Mouse (Mus musculus): ENCODE measurements around the gene Trub1.
A peak's percentile ranks its signal among the peaks of the same experiment; 100 is the strongest.

Gene Trub1

DNA sequence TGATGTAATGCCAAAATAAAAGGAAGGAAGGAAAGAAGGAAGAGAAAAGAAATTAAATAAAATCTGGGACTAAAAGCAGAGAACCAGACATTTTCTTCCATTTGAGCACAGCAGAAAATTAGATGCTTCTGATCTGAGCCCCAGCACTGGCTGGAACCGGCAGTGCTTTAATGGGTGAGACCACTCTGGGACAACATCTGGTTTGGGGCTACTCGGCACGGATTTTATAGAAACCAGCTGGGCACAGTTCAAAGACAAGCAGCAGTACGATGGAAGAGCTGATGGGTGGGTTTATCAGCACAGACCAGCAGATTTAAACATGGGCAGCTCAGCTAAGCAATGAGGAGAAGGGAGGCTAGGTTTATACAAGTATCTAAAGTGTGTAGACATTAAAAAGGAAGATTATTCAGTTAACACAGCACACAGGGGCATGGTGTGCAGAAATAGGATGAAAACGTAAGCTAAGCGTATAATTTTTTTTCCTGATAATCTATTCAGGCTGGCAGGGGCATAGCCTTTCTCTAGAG is 46.2 kb downstream of the Trub1 start:
- no peak for DNase-seq

DNA sequence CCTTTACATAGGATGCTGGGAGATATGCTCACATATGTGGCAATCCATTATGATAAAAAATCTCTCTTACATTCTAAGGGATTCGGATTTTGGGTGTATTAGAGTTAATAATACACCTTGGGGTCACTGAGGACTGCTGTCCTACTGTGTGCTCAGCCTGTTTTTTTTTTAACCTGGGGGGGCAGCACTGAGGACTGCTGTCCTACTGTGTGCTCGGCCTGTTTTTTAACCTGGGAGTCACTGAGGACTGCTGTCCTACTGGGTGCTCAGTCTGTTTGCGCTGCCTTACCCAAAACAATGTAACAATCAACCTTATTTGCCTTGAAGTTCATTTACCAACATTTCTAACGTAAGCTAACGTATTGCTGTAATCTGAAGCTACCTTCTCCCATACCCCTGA is 47.5 kb downstream of the Trub1 start:
- no peak for DNase-seq

DNA sequence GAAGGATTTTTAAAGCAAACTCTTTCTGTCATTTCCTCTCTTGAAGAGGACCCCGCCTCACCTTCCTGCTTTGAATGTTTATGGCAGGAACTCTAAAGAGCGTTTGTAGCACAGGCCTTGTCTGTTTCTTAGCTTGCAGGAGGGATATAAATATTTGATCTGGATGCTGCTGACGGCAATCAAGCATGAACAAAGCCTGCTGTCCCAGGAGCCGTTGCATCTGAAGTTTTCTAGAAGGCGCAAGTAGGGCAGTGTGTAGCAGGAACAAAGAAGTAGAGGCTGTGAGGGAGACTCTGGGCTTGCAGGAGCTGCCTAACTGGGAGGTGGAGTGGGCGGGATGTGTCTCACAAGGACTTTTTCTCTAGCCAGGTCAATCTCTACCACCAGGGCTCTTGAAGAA is 50.4 kb downstream of the Trub1 start:
- DNase-seq: no peak

DNA sequence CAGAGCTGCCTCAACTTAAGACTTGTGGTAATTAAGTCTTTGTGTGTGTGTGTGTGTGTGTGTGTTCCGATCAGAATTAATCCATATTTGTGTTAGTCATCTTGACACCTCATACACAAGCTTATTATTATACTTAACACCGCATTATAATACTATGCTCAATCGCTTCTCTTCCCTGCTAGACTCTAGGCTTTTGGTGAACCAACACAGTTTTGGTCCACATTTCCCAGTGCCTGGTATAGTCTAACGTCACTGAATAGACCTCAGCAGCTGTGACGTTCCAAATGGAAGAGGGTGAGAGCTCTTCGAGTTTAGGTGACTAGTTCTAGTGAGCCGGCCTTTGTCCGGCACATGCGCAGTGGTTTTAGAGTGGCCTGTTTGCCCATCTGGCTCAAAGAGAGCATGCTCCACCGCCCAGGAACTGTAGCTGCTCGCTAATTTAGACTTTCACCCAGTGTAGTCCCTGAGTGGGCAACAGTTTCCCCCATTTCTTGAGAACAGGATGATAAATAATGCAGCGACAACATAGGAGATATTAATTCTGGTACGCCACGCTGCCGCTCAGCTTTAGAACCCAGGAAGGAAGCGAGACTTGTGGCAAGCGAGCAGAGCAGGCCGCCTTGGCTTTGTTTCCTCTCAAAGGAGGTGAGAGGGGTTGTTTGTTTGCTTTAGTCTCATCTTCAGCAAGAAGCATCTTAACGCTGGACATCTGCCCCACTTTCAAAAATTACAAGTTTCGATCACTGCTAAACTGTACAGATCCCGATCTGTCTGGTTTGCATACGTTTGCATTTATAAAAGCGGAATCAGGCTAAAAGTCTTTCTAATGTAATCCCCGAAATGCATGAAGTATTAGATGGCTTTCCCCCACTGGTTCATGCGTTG is 52.6 kb downstream of the Trub1 start:
- DNase-seq: no peak

DNA sequence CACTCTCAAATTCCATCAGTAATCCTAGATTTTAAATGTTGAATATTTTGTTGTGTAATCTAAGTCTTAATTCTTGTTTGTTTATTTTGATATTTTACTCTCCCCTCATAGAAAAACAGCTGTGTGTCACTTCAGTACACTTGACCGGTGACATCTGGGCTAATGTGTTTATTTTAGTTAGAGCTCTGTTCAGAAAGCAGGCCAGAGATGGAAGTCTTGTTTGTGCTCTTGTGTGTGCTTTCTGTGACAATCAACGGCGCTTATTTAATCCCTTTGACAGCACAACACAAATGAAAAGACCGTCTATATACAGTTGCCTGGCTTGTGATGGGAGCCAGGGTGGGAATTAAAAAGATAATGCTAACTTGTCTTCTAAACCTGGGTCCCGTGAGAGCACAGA is 53.9 kb downstream of the Trub1 start:
- no peak for DNase-seq

- no peak for DNase-seq
These were observed 55.6 kb downstream of the Trub1 start for GRCm38 (mm10) chr19:57508261-57508788.

GRCm38 (mm10) chr19:57509758-57510319 is 57.1 kb downstream of the Trub1 start:
- peak; percentile 45 to 60 for DNase-seq

DNA sequence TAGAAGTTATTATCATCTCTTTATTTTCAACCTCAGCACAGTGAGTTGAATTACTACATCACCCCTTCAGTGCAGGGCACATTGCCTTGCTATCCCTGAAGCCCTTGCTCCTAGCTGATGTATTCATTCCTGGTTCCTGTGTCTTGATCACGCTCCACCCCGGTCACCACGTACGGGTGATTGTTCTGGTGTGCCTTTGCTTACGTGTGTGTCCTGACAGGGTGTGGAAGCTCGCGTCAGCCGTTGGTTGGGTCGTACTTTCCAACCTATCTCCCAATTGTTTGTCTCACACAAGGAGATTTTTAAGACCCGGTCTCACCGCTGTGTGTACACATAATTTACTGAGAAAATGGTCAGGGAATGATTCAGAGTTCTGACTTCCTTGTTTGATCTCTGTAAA is 58.1 kb downstream of the Trub1 start:
- DNase-seq: no peak

DNA sequence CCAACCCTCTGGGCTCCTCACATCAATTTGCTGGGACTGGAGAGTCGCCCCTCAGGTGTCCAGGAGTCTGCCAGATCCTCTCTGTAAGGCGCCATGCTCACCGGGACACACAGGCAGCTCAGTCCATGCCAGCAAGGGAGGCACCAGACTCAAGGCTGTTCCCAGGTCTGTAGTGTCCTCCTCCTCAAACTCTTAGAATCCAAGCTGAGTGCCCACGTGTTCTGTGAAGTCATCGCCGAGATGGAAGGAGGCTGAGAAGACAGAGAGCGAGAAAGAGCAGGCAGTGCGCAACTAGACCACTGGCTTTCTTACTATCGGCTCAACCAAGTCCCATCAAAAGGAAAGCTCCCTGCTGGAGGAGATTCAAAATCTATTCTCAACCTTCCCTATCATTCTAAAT is 60.4 kb downstream of the Trub1 start:
- DNase-seq: no peak

- no peak for DNase-seq
These were observed 69.0 kb downstream of the Trub1 start for GRCm38 (mm10) chr19:57521721-57522120.

- DNase-seq: no peak
These were observed 70.7 kb downstream of the Trub1 start for GRCm38 (mm10) chr19:57523363-57523762.

GRCm38 (mm10) chr19:57525693-57526092 is 73.0 kb downstream of the Trub1 start:
- DNase-seq: no peak

DNA sequence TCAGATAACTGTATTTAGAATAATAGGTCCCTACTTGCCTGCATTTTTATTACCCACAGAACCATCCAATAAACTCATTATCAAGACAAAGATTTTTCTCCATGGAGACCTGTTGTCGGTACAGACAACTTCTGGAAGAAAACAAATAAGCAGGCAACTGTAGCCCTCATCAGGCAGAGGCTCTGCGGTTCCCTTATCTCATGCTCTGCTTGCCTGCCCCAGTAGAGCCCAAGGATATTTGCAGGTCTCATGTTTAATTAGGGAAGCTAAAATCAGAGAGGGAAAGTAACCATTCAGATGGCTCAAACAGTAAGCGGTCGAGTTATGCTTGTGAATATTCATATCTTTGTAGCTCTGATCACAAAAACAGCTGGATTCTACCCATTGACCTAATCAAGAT is 77.5 kb downstream of the Trub1 start:
- DNase-seq: no peak

DNA sequence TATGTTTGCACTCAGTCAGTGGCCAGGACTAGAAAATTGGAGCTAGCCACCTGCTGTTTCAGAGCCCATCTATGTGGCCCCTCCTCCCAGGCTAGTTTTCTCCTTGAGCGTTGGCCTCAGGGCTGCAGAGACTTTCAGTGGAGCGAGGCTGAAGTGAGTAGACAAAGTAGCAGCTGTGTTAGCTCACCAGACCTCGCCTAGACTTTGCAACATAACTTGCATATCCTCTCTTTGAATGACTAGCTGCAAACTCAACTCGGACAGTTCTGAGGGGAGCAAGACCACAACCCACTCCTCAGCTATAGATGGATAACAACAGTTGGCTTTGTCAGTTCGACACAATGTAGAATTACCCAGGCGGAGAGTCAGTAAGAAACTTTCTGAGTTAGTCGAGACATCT is 81.5 kb downstream of the Trub1 start:
- no peak for DNase-seq

- DNase-seq: no peak
These were observed 83.8 kb downstream of the Trub1 start for GRCm38 (mm10) chr19:57536512-57536911.

- DNase-seq: no peak
These were observed 84.9 kb downstream of the Trub1 start for GRCm38 (mm10) chr19:57537510-57538182.

- no peak for DNase-seq
These were observed 87.4 kb downstream of the Trub1 start for GRCm38 (mm10) chr19:57540118-57540517.
